Mouse (Mus musculus): Measurements from ENCODE around the gene Ccnb1.
"Not testable (repeated sequence)": the region's sequence is repeated elsewhere in the genome, so short reads cannot be mapped to it uniquely, and the experiment has no call there.

Ccnb1 gene

DNA sequence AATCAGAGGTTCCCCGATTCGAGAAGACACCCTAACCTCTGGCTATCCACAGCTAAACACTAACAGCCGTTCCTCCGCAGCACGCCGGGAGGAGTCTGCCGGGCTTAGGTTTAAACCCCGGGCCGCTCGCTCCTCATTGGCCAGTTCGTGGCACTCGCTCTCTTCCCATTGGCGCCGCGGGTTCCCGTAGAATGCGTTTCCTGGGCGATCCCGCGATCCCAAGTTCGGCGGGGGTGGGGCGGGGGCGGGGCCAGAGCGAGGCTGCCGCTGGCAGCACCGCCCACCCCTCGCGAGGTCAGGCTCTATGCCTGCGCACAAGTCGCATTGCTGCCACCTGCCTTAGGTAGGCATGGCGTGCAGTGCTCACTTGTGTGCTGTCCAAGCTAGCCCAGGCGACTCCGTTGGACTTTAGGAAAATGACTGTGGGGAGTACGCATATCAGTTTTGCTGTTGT lies at the start of gene Ccnb1:
Gene Ccnb1 (minus strand): TSS at position 157 of the 454 bp plus-strand sequence.
- DNase-seq (ENCODE audit: low spot score) = peak; percentile 98

- no peak for DNase-seq (ENCODE audit: low spot score)
These were observed 48.4 kb upstream of the Ccnb1 start for GRCm38 (mm10) chr13:100834777-100835176.

DNA sequence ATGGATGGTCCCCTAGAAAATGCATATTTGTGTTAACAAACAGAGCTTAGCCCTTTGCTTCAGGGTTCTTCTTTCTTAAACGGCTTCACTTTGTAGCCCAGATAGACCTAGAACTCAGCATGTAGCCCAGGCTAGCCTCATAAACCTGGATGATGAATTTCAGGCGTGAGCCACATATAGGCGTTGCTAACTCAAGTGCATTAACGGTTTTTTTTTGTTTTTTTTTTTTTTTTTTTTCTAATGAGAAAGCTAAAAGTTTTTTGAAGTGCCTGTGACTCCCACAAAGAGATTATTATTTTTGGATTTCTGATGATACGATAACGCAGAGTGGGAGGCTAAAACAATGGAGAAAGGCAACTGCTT lies 47.3 kb upstream of the Ccnb1 start:
- DNase-seq (ENCODE audit: low spot score) = no peak

DNA sequence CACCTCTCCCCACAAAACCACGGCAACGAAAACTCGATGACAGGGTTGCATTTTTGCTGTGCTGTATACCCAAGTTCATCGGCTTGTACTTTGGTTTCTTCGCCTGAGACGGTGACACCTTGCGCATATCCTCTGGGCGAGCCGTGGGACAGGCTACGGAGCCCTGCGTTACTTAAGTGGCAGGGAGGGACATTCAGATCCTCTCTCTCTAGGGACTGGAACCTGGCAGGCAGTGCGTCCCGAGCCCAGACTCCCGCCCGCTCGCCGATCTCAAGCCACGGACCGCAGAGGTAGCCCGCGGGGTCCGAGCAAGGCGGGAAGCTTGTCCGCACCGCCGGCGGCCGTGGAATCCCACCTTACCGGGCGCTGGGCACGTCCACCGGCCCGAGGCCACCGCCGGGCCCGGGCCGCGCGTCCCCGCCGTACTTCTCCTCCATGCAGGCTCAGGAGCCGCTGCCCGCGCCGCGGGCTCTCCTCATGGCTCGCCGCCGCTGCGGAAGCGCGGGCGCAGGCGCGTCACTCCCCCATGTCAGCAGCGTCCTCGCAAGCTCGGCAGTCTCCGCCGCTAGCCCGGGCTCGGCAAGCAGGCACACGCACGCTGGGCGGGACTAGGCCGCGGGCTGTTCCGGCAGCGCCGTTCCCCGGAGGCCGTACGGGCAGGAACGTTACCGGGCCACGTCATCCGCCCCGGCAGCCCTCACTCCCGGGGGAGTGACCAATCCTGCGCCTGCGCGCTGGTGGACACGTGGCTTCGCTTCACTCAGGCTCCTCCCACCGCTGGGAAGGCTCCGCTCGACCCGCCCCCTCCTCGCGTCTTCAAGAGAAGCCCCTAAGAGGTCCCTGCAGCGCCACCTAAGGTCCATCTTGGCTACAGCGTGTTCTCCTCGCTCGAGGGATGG lies 46.6 kb upstream of the Ccnb1 start, which contains the start of gene Slc30a5:
Gene Slc30a5 (minus strand): TSS at position 687 of the 899 bp plus-strand sequence.
- DNase-seq (ENCODE audit: low spot score) = peak; percentile 100

GRCm38 (mm10) chr13:100832188-100832587 lies 45.8 kb upstream of the Ccnb1 start:
- DNase-seq (ENCODE audit: low spot score) = peak; percentile 23

DNA sequence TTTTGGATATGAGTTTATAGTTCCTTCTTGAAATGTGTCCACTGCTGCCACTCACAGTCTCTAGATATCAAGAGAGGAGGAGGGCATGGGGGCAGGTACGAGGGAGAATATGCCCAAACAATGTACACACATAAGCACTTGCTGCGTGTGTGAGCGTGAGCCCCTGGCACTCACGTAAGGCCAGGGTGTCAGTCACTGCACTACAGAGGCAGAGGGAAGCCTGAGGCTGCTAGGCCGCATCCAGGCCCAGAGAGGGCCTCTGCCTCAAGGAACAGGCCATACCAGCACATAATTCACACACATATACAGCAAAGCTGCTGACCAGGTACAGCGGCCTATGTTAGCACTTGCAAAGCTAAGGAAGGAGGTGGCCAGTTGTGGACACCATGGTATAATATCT lies 44.8 kb upstream of the Ccnb1 start:
- no peak for DNase-seq (ENCODE audit: low spot score)

GRCm38 (mm10) chr13:100825627-100826410 lies 39.4 kb upstream of the Ccnb1 start:
- no peak for DNase-seq (ENCODE audit: low spot score)

DNA sequence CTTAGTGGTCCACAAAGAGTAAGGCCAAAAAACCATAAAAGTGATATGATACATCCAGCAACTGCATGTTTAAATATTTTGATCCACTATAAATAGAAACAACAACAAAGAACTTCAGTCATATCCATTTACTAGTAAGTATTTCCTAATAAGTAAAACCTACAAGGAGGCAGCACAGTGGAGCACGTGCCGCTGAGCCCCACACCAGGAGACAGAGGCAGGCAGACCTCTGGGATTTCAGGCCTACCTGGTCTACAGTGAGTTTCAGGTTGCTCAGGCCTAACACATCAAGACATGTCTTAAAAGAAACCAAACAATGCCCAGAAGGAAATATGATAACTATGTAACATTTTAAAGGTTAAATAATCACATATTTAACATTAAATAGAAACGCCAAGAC lies 38.5 kb upstream of the Ccnb1 start:
- DNase-seq (ENCODE audit: low spot score) = no peak

GRCm38 (mm10) chr13:100824306-100824705 lies 37.9 kb upstream of the Ccnb1 start:
- no peak for DNase-seq (ENCODE audit: low spot score)

GRCm38 (mm10) chr13:100823863-100824262 lies 37.5 kb upstream of the Ccnb1 start:
- DNase-seq (ENCODE audit: low spot score) = no peak

DNA sequence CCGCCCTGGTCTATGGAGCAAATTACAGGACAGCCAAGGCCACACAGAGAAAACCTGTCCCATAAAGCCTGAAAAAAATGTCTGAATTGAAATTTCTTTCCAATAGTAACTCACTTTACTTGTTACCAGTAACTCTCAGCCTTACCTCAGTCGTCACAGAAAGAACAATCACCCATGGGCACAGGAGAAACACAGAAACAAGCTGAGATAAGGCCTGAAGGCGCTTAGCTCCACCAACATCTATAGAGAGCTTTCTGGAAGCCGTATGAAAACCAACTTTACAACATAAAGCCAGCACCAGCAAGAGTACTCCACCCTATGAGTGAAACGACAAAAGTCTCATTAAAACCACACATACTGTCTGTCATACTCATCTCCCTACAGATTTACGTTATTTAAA lies 28.1 kb upstream of the Ccnb1 start:
- DNase-seq (ENCODE audit: low spot score) = no peak

DNA sequence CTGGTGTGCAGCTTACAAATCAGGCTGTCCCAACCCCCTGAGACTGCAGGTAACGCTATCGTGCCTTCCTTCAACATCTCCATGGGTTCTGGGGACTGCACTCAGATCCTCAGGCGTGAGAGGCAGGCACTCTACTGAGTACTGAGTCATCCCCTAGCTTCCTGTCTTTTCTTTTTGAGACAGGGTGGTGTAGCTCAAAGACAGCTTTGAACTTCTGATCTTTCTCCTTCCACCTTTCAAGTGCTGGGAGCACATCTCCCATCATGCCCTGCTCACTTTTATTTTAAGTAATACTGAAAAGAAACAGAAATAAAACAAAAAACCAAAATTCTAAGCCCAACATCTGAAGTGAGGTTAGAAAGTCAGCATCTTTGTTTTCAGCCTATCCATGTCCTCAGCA lies 19.4 kb upstream of the Ccnb1 start:
- no peak for DNase-seq (ENCODE audit: low spot score)

GRCm38 (mm10) chr13:100797171-100797570 lies 10.8 kb upstream of the Ccnb1 start:
- no peak for DNase-seq (ENCODE audit: low spot score)

GRCm38 (mm10) chr13:100789083-100789482 lies 2.7 kb upstream of the Ccnb1 start:
- no peak for DNase-seq (ENCODE audit: low spot score)

GRCm38 (mm10) chr13:100788057-100788456 lies 1.7 kb upstream of the Ccnb1 start:
- not testable (repeated sequence) for DNase-seq (ENCODE audit: low spot score)

DNA sequence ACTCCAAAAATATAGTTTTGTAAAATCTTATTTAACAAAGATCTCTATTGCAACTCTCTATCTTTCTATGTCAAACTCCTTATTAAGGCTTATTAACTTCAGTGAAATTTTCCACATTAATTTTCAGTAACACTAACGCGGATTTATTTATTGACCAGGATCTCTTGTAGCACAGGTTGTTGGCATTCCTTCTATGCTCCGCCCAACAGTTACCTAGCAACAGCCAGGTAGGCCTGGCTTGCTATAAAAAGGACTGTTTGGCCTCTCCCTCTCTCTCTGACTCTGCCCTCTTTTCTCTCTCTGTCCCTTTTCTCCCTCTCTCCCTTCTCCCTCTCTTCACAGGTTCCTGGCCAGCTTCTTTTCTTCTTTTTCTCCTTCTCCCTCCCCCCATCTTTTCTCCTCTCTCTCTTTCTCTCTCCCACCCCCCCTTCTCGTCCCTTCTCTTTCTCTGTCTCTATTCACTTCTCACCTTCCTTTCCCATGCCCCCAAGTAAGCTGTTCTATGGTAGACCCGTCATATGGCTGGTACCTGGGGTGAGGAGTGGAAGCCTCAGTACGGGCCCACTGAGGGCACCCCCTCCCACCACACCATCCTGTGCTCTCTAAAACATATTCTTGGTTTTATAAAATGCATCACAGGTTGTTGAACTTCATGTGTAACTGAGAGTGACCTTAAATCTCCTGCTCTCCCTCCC lies 1.1 kb upstream of the Ccnb1 start:
- no peak for DNase-seq (ENCODE audit: low spot score)

- peak; percentile 22 for DNase-seq (ENCODE audit: low spot score)
These were observed 460 bp downstream of the Ccnb1 start for GRCm38 (mm10) chr13:100785806-100786413.

DNA sequence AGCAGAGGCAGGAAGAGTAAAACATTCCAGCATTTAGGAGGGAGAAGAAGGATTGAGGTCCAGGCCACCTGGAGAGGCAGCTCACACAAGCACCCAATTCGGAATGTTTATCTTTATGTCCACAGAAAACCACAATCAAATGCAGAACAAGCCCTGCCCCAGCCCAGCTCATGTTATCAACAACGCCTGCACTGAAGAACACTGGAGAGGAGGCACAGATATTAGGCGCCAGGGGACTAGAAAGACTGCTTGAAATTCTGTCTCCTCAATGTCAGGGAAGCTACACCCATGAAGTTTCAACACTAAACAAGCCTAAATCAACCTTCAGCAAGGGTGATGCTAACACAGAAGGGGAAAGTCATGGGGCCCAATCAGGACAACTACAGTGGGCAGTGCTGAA lies 8.9 kb downstream of the Ccnb1 start:
- DNase-seq (ENCODE audit: low spot score) = no peak

- DNase-seq (ENCODE audit: low spot score) = no peak
These were observed 9.7 kb downstream of the Ccnb1 start for GRCm38 (mm10) chr13:100776710-100777109.

- DNase-seq (ENCODE audit: low spot score) = no peak
These were observed 10.3 kb downstream of the Ccnb1 start for GRCm38 (mm10) chr13:100776056-100776419.

DNA sequence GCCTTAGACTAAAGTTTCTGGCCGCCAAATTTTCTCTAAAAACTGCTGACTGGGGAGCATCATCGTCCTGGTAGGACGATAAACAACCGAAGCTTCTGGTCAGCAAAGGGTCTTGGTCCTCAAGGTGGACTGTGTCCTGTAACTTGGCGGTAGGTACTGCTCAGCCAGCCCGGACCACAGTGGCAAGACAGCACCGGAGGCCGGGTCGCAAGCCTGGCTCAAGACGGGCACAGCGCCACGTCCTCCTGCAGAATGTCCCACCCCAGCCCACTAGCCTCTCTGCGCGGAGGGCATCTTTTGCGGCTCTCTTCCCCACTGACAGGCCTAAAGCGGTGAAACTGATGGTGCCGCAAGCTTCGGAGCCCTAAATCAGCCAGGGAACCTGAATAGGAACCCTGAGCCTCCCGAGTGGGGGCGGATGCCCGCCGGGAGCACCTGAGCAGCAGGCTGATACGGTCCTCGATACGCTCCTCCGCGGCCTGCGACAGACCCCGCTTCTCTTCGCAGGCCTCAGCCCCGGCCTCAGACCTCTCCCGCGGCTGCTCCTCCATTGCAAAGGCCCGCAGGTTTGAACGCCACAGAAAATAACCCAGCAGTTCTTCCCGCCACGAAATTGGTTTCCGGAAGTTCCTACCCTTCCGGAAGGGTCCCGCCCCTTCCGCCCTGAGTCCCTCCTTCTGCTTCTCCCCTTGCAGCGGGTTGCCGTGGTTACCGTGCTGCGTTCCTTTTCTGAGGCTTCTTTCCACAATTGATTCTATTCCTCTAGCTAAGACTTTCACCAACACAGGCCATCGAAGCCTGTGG lies 10.9 kb downstream of the Ccnb1 start, which contains the start of gene Cenph:
Gene Cenph (minus strand): TSS at position 648 of the 804 bp plus-strand sequence.
- DNase-seq (ENCODE audit: low spot score) = peak; percentile 94

All from MN1 (cell line).